Mouse (Mus musculus) lung, postnatal 4 days (tissue): ENCODE data around the gene Lin54.
A peak's percentile ranks its signal among the peaks of the same experiment; 100 is the strongest.

ENCODE experiments used
- DNase-seq, 2 experiments: peaks; one replicate each; pipeline ENCODE4 v3.0.0; 2021

Lin54 gene

GRCm38 (mm10) chr5:100415761-100416590 lies 84.5 kb downstream of the Lin54 start, which contains the start of gene Sec31a:
Sec31a (minus strand) TSS chr5:100416234.
- DNase-seq: peak; percentile 99

DNA sequence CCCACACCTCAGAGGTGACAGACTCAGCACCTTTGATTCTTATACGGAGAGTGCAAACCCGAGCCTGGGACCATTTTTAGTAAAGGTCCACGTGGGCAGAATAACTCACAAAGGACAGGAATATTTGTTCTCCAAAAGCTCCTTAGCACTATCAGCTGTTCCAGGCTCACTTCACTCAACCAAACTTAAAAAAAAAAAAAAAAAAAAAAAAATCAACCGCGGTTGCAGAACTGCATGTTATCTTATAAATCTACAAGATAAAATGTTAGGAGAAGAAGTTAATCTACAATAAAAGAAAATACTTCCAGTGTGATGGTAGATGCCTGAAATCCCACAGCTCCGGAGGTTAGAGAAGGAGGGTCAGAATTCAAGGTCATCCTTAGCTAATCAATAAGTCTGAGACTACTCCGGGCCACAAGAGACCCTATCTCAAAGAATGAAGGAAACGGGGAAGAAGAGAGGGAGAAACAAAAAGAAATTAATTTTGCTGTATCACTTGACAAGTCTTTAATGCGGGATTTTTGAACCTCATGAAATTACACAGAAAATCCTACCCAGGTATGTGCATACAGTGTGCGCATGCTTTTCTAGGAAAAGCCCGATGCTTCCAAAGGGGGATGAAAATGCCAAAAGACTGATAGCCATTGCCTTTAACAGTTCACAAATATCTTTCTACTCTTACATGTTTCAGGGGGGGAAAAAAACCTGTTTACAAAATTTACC lies 85.8 kb downstream of the Lin54 start:
- no peak for DNase-seq

- no peak for DNase-seq
Observed at GRCm38 (mm10) chr5:100412886-100413285, 87.6 kb downstream of the Lin54 start.

DNA sequence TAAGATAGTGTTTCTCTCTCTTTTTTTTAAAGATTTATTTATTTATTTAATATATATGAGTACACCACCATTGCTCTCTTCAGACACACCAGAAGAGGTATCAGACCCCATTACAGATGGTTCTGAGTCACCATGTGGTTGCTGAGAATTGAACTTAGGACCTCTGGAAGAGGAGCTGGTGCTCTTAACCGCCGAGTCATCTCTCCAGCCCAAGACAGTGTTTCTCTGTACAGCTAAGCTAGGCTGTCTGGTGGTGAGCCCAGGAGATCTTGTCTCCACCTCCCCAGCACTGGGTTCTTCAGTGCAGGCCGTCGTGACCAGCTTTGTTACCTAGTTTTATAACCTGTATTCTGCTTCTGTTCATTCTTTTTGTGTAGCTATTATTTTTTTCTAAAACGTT lies 90.2 kb downstream of the Lin54 start:
- DNase-seq: no peak

DNA sequence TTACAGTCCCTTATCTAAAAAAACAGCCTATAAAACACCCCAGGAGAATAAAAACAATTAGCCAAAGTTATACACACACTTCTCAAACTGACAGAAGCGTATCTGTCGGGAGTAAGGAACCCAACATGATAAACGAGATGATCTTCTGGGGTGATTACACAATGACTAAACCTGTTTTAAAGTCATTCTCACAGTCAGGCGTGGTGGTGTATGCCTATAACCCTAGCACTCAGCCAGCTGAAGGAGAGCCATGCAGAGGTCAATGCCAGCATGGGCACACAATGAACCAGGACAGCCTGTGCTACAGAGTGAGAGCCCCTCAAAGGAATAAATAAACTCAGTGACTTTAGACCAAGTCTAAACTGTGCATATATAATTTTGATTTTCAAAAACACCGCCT lies 92.0 kb downstream of the Lin54 start:
- DNase-seq: no peak

GRCm38 (mm10) chr5:100396753-100397152 lies 103.7 kb downstream of the Lin54 start:
- no peak for DNase-seq

- DNase-seq: peak in 1 of 2 experiments; percentile 10
Observed at GRCm38 (mm10) chr5:100393681-100394080, 106.8 kb downstream of the Lin54 start.

- DNase-seq: no peak
Observed at GRCm38 (mm10) chr5:100392436-100392955, 107.9 kb downstream of the Lin54 start.
